ENCODE assay signal across 8 mouse cellular contexts in genomic region chr10:128546361-128546760, GRCm38 (mm10). TPM values are rescaled to one million over a fixed set of nuclear protein-coding genes. Genes with fewer than 3 reads are reported as not detected.
DNase-seq lines count a peak whose midpoint lies in the region; ATAC-seq and TF ChIP-seq lines count a peak whose summit lies in the region.

No protein-coding gene starts in this region.

- H3K9ac ChIP-seq in CH12.LX (ENCODE audit: insufficient read depth, low read depth), result peak overlapping the region; percentile 87
- H3K9ac ChIP-seq in embryonic facial prominence, embryonic 13.5 days, result peak overlapping the region; percentile 96
- peak overlapping the region; percentile 71; the same call in 1 of the 2 replicates for H3K9ac ChIP-seq in hindbrain, postnatal 0 days (replicated peaks; ENCODE audit: low read length)
- H3K9ac ChIP-seq in midbrain, embryonic 13.5 days (replicated peaks), result peak overlapping the region; percentile 95

- WGBS in embryonic facial prominence, embryonic 13.5 days, result 13% methylated on average over 4 of the region's 4 CpGs
- 13% methylated on average over 4 of the region's 4 CpGs for WGBS in hindbrain, postnatal 0 days
- 18% methylated on average over 4 of the region's 4 CpGs for WGBS in midbrain, embryonic 13.5 days

- no peak for ATAC-seq in cerebellum, adult (ENCODE audit: insufficient number of reproducible peaks, low FRiP score, low TSS enrichment)
- no peak for ATAC-seq in embryonic facial prominence, embryonic 13.5 days (ENCODE audit: insufficient number of reproducible peaks, insufficient read depth, low FRiP score, low TSS enrichment, low read depth)
- no peak for ATAC-seq in hindbrain, postnatal 0 days
- ATAC-seq in midbrain, embryonic 13.5 days, result no peak

- TF ChIP-seq EP300 in CH12.LX (IDR thresholded peaks at IDR 0.05; ENCODE audit: low read length), result no peak; the same call in 1 of the 2 replicates

- peak overlapping the region; percentile 70 to 90 (median 71) for H3K4me3 ChIP-seq in CH12.LX (replicated peaks in 1 of 3; ENCODE audit: low read depth in 2 of 3, low read length in 2 of 3, poor library complexity in 1 of 3)
- peak overlapping the region; percentile 80 for H3K4me3 ChIP-seq in embryonic facial prominence, embryonic 13.5 days
- peak overlapping the region; percentile 73 for H3K4me3 ChIP-seq in hindbrain, postnatal 0 days (ENCODE audit: low read length)
- peak overlapping the region; percentile 85 for H3K4me3 ChIP-seq in midbrain, embryonic 13.5 days (replicated peaks)

- DNase-seq in cerebellum, adult 8-10 months, result peak; percentile 32
- DNase-seq in CH12.LX (ENCODE audit: extremely low read depth), result peak; percentile 77
- peak; percentile 80 for DNase-seq in hindbrain, postnatal 0 days (ENCODE audit: low spot score)
- no peak for DNase-seq in ovary, postnatal 14 days (ENCODE audit: low spot score)
- no peak for DNase-seq in adrenal gland, postnatal 4 days (ENCODE audit: low spot score in 2 of 2)

- TF ChIP-seq CTCF in CH12.LX (conservative IDR thresholded peaks at IDR 0.05 in 1 of 2, IDR thresholded peaks at IDR 0.05 in 1 of 2; ENCODE audit: low read depth in 2 of 2, low read length in 2 of 2), result peak; percentile 66 to 84
- TF ChIP-seq CTCF in hindbrain, postnatal 0 days (IDR thresholded peaks at IDR 0.05; ENCODE audit: low read depth), result peak; percentile 81

- peaks cover 35 to 47% of the 10 kb centered on the region in 2 experiments for H3K36me3 ChIP-seq in CH12.LX (replicated peaks in 1 of 2; ENCODE audit: control insufficient read depth in 1 of 2, insufficient read depth in 1 of 2, low read length in 1 of 2)
- H3K36me3 ChIP-seq in embryonic facial prominence, embryonic 13.5 days, result peaks cover 40% of the 10 kb centered on the region
- peaks cover 28% of the 10 kb centered on the region for H3K36me3 ChIP-seq in hindbrain, postnatal 0 days (ENCODE audit: insufficient read depth, low read length)
- H3K36me3 ChIP-seq in midbrain, embryonic 13.5 days, result peaks cover 38% of the 10 kb centered on the region

- H3K4me1 ChIP-seq in CH12.LX (ENCODE audit: control insufficient read depth in 1 of 2, insufficient read depth in 2 of 2), result peaks cover 13 to 39% of the 10 kb centered on the region in 2 experiments
- peaks cover 9% of the 10 kb centered on the region for H3K4me1 ChIP-seq in embryonic facial prominence, embryonic 13.5 days
- H3K4me1 ChIP-seq in hindbrain, postnatal 0 days (ENCODE audit: insufficient read depth, low read length), result 0 out of 2 replicates have a peak, but pooled peaks cover 5% of the 10 kb centered on the region
- peaks cover 29% of the 10 kb centered on the region for H3K4me1 ChIP-seq in midbrain, embryonic 13.5 days (replicated peaks)

- H3K27ac ChIP-seq in CH12.LX (ENCODE audit: insufficient read depth, low read depth), result no peak overlapping the region; the same call in 1 of the 2 replicates
- H3K27ac ChIP-seq in embryonic facial prominence, embryonic 13.5 days, result peak overlapping the region; percentile 98
- H3K27ac ChIP-seq in hindbrain, postnatal 0 days, result no peak overlapping the region; the same call in 1 of the 2 replicates
- no peak overlapping the region for H3K27ac ChIP-seq in midbrain, embryonic 13.5 days

- peak overlapping the region; percentile 93 for H3K4me2 ChIP-seq in CH12.LX (ENCODE audit: insufficient read depth, low read depth, poor library complexity, severe bottlenecking)
- H3K4me2 ChIP-seq in embryonic facial prominence, embryonic 13.5 days, result peak overlapping the region; percentile 83
- H3K4me2 ChIP-seq in hindbrain, postnatal 0 days (ENCODE audit: low read depth, low read length), result peak overlapping the region; percentile 79
- H3K4me2 ChIP-seq in midbrain, embryonic 13.5 days (replicated peaks), result peak overlapping the region; percentile 78

- no peaks in the 10 kb centered on the region for H3K9me3 ChIP-seq in CH12.LX (replicated peaks; ENCODE audit: low read length)
- H3K9me3 ChIP-seq in embryonic facial prominence, embryonic 13.5 days, result no peaks in the 10 kb centered on the region
- H3K9me3 ChIP-seq in hindbrain, postnatal 0 days (ENCODE audit: low read length), result no peaks in the 10 kb centered on the region
- no peaks in the 10 kb centered on the region for H3K9me3 ChIP-seq in midbrain, embryonic 13.5 days

- H3K79me2 ChIP-seq in CH12.LX (replicated peaks; ENCODE audit: control insufficient read depth, extremely low read depth, insufficient read depth, poor library complexity, severe bottlenecking), result peaks cover 18% of the 10 kb centered on the region

- peak; percentile 79 for TF ChIP-seq RAD21 in CH12.LX (IDR thresholded peaks at IDR 0.05; ENCODE audit: low read depth, low read length)

- peak; percentile 44; the same call in 1 of the 2 replicates for TF ChIP-seq POLR2A in CH12.LX (IDR thresholded peaks at IDR 0.05; ENCODE audit: low read depth, low read length)

- dilution Hi-C loops in CH12.LX (cut with MboI; ENCODE audit: extremely low pct_ligation_motif_present, extremely low pct_unique_long_range_greater_than_20kb, low sequenced_read_pairs), result no loop called here

- in situ Hi-C loops in CH12.LX (cut with MboI; ENCODE audit: low pct_ligation_motif_present, low pct_unique_long_range_greater_than_20kb, low sequenced_read_pairs), result no loop called here

- H3K27me3 ChIP-seq in CH12.LX (replicated peaks), result no peaks in the 10 kb centered on the region
- no peaks in the 10 kb centered on the region for H3K27me3 ChIP-seq in embryonic facial prominence, embryonic 13.5 days
- H3K27me3 ChIP-seq in hindbrain, postnatal 0 days (ENCODE audit: insufficient read depth, low read length), result no peaks in the 10 kb centered on the region
- no peaks in the 10 kb centered on the region for H3K27me3 ChIP-seq in midbrain, embryonic 13.5 days

TF ChIP-seq in CH12.LX, 34 proteins besides CTCF, POLR2A, EP300 and RAD21 (continues in another document):
- 0 out of 2 replicates have a peak, but pooled peaks have one; percentile 21 for TF ChIP-seq ETS1 (conservative IDR thresholded peaks at IDR 0.05; ENCODE audit: low read depth, low read length)
- 0 out of 2 replicates have a peak, but pooled peaks have one; percentile 9 for TF ChIP-seq ZC3H11A (IDR thresholded peaks at IDR 0.05; ENCODE audit: low read depth, low read length)
- TF ChIP-seq RCOR1 (conservative IDR thresholded peaks at IDR 0.05; ENCODE audit: low read depth, low read length), result no peak
- no peak for TF ChIP-seq POLR2AphosphoS2 (IDR thresholded peaks at IDR 0.05; ENCODE audit: low read depth, low read length)
- peak; percentile 51; the same call in 1 of the 2 replicates for TF ChIP-seq CHD2 (IDR thresholded peaks at IDR 0.05; ENCODE audit: low read length)
- TF ChIP-seq BHLHE40 (IDR thresholded peaks at IDR 0.05; ENCODE audit: low read depth, low read length), result peak; percentile 56

RNA-seq across cellular contexts. Expression of gene Zc3h10, which starts 1.2 kb away (rescaled TPM):
- 19.9 and 20.9 TPM in 2 replicates for total RNA-seq in CH12.LX (2012; rRNA removed)
- total RNA-seq in CH12.LX (2014; rRNA removed), result 16.2 TPM in 2 replicates
- polyA plus RNA-seq in CH12.LX (2012; ENCODE audit: insufficient read length, low read depth), result 14.4 and 14.6 TPM in 2 replicates
- polyA plus RNA-seq in embryonic facial prominence, embryonic 13.5 days (2015; fragmentation: Nextera tagmentation; extraction: Ambion mirVana), result 13.5 and 15.5 TPM in 2 replicates
- 19.3 and 19.4 TPM in 2 replicates for total RNA-seq in hindbrain, postnatal 0 days (2014; rRNA removed)
- 12.5 and 13.8 TPM in 2 replicates for polyA plus RNA-seq in hindbrain, postnatal 0 days (2015; fragmentation: Nextera tagmentation; extraction: Ambion mirVana)
- polyA plus RNA-seq in midbrain, embryonic 13.5 days (2015; fragmentation: Nextera tagmentation; extraction: Ambion mirVana), result 23.3 and 24.2 TPM in 2 replicates
- 10 to 100 TPM; 10.9 to 11.0 TPM for total RNA-seq in adrenal gland, postnatal 4 days (2021)

RNA-seq across cellular contexts. Expression of gene Rpl41, which starts 2.7 kb away (rescaled TPM):
- total RNA-seq in CH12.LX (2012; rRNA removed), result 7,686 and 8,549 TPM in 2 replicates
- total RNA-seq in CH12.LX (2014; rRNA removed), result 2,395 and 2,709 TPM in 2 replicates
- 6,293 and 8,065 TPM in 2 replicates for polyA plus RNA-seq in CH12.LX (2012; ENCODE audit: insufficient read length, low read depth)
- 4,323 and 4,329 TPM in 2 replicates for polyA plus RNA-seq in embryonic facial prominence, embryonic 13.5 days (2015; fragmentation: Nextera tagmentation; extraction: Ambion mirVana)
- 412 and 501 TPM in 2 replicates for total RNA-seq in hindbrain, postnatal 0 days (2014; rRNA removed)
- 2,609 and 2,618 TPM in 2 replicates for polyA plus RNA-seq in hindbrain, postnatal 0 days (2015; fragmentation: Nextera tagmentation; extraction: Ambion mirVana)
- 2,545 and 2,595 TPM in 2 replicates for polyA plus RNA-seq in midbrain, embryonic 13.5 days (2015; fragmentation: Nextera tagmentation; extraction: Ambion mirVana)
- total RNA-seq in adrenal gland, postnatal 4 days (2021), result 1,000 to 10,000 TPM; 3,532 to 3,650 TPM

RNA-seq across cellular contexts. Expression of gene Pa2g4, which starts 19.4 kb away (rescaled TPM):
- total RNA-seq in CH12.LX (2012; rRNA removed) (133 and 166 TPM in 2 replicates), CH12.LX (2014; rRNA removed) (126 and 129 TPM in 2 replicates)
- 550 and 650 TPM in 2 replicates for polyA plus RNA-seq in CH12.LX (2012; ENCODE audit: insufficient read length, low read depth)
- 188 and 206 TPM in 2 replicates for polyA plus RNA-seq in embryonic facial prominence, embryonic 13.5 days (2015; fragmentation: Nextera tagmentation; extraction: Ambion mirVana)
- total RNA-seq in hindbrain, postnatal 0 days (2014; rRNA removed), result 48.0 and 61.2 TPM in 2 replicates
- 114 and 117 TPM in 2 replicates for polyA plus RNA-seq in hindbrain, postnatal 0 days (2015; fragmentation: Nextera tagmentation; extraction: Ambion mirVana)
- 139 TPM in 2 replicates for polyA plus RNA-seq in midbrain, embryonic 13.5 days (2015; fragmentation: Nextera tagmentation; extraction: Ambion mirVana)
- total RNA-seq in adrenal gland, postnatal 4 days (2021), result 100 to 1,000 TPM; 112 to 119 TPM

RNA-seq across cellular contexts. Expression of gene Esyt1, which starts 20.7 kb away (rescaled TPM):
- 43.2 and 48.0 TPM in 2 replicates for total RNA-seq in CH12.LX (2012; rRNA removed)
- total RNA-seq in CH12.LX (2014; rRNA removed), result 20.2 and 20.6 TPM in 2 replicates
- polyA plus RNA-seq in CH12.LX (2012; ENCODE audit: insufficient read length, low read depth), result 33.0 and 38.2 TPM in 2 replicates
- 21.4 and 23.1 TPM in 2 replicates for polyA plus RNA-seq in embryonic facial prominence, embryonic 13.5 days (2015; fragmentation: Nextera tagmentation; extraction: Ambion mirVana)
- total RNA-seq in hindbrain, postnatal 0 days (2014; rRNA removed), result 22.9 and 29.0 TPM in 2 replicates
- 13.3 TPM in 2 replicates for polyA plus RNA-seq in hindbrain, postnatal 0 days (2015; fragmentation: Nextera tagmentation; extraction: Ambion mirVana)
- 11.6 and 13.7 TPM in 2 replicates for polyA plus RNA-seq in midbrain, embryonic 13.5 days (2015; fragmentation: Nextera tagmentation; extraction: Ambion mirVana)
- total RNA-seq in adrenal gland, postnatal 4 days (2021), result 10 to 100 TPM; 30.3 to 34.5 TPM

RNA-seq across cellular contexts. Expression of gene Erbb3, which starts 43.1 kb away (rescaled TPM):
- total RNA-seq in CH12.LX (2012; rRNA removed) (12.6 and 13.2 TPM in 2 replicates), CH12.LX (2014; rRNA removed) (11.3 and 13.0 TPM in 2 replicates)
- 7.4 and 7.7 TPM in 2 replicates for polyA plus RNA-seq in CH12.LX (2012; ENCODE audit: insufficient read length, low read depth)
- polyA plus RNA-seq in embryonic facial prominence, embryonic 13.5 days (2015; fragmentation: Nextera tagmentation; extraction: Ambion mirVana), result 14.8 and 16.1 TPM in 2 replicates
- 1.3 and 1.7 TPM in 2 replicates for total RNA-seq in hindbrain, postnatal 0 days (2014; rRNA removed)
- 0.64 and 0.65 TPM in 2 replicates for polyA plus RNA-seq in hindbrain, postnatal 0 days (2015; fragmentation: Nextera tagmentation; extraction: Ambion mirVana)
- polyA plus RNA-seq in midbrain, embryonic 13.5 days (2015; fragmentation: Nextera tagmentation; extraction: Ambion mirVana), result 0.13 and 0.19 TPM in 2 replicates
- 10 to 100 TPM in 1 of 2 experiments, 1 to 10 TPM in 1; 8.9 to 10.9 TPM for total RNA-seq in adrenal gland, postnatal 4 days (2021)

Comparison
In these comparisons a context has a peak if more than half of its experiments do, and no peak if none do; other contexts are left out.
1. DNase-seq: peak in cerebellum, adult 8-10 months (single experiment), CH12.LX (single experiment) and hindbrain, postnatal 0 days (single experiment); none in ovary, postnatal 14 days (single experiment) and adrenal gland, postnatal 4 days (0 of 2).
2. Peak in every context shown above with its lines, with median percentiles within 50 percentile points of each other: H3K4me2 ChIP-seq, H3K4me3 ChIP-seq and H3K9ac ChIP-seq.